Mouse (Mus musculus) lung, embryonic 14.5 days (tissue): ENCODE results near the gene Iqch. TPM values are rescaled to one million over a fixed set of nuclear protein-coding genes. Genes with fewer than 3 reads are reported as not detected.

Experiments
- ATAC-seq: fragments of 200-750 bp; cut with Nextera tagmentation; 2 replicates; pipeline ENCODE4 v1.8.0; 2017; ENCODE audit warnings: mild to moderate bottlenecking, moderate TSS enrichment, moderate library complexity; ENCODE audit not compliant: insufficient read depth
- DNase-seq: peaks from one replicate; pipeline ENCODE4 v3.0.0-alpha.2; 2015
- H3K27ac ChIP-seq: fragments of 300-500 bp; sonication (generic); 2 replicates; pipeline ENCODE4 v1.5.1; 2014; ENCODE audit warnings: low read depth, mild to moderate bottlenecking, moderate library complexity
- H3K27me3 ChIP-seq: fragments of 300-500 bp; sonication (generic); 2 replicates; pipeline ENCODE4 v1.6.1; 2014; ENCODE audit warnings: low read length, control low read depth; ENCODE audit not compliant: insufficient read depth
- H3K36me3 ChIP-seq: fragments of 300-500 bp; sonication (generic); 2 replicates; pipeline ENCODE4 v1.6.1; 2014; ENCODE audit warnings: control low read depth; ENCODE audit not compliant: insufficient read depth
- H3K4me1 ChIP-seq: fragments of 300-500 bp; sonication (generic); 2 replicates; pipeline ENCODE4 v1.6.1; 2014; ENCODE audit warnings: antibody characterized with exemption, control low read depth; ENCODE audit not compliant: insufficient read depth
- H3K4me2 ChIP-seq: fragments of 300-500 bp; sonication (generic); 2 replicates; pipeline ENCODE4 v1.6.1; 2014; ENCODE audit warnings: mild to moderate bottlenecking
- H3K4me3 ChIP-seq: fragments of 300-500 bp; sonication (generic); 2 replicates; pipeline ENCODE4 v1.5.1; 2014; ENCODE audit warnings: low read depth, low read length
- H3K9ac ChIP-seq: fragments of 300-500 bp; sonication (generic); 2 replicates; pipeline ENCODE4 v1.6.1; 2014
- H3K9me3 ChIP-seq: fragments of 300-500 bp; sonication (generic); 2 replicates; pipeline ENCODE4 v1.6.1; 2016; ENCODE audit warnings: low read depth, low read length, control low read depth
- CTCF ChIP-seq: IDR thresholded peaks from 2 replicates; pipeline ENCODE4 v1.5.1; 2016; ENCODE audit warnings: antibody characterized with exemption, low read depth
- whole genome bisulfite sequencing: fragments of 180-500 bp; shearing (Covaris S2); extraction: QIAGEN DNeasy Blood & Tissue Kit; methylation state at CpG from one replicate; pipeline ENCODE4 v1.1.7; 2014; 5-methylcytosine and 5-hydroxymethylcytosine counted together
- polyA plus RNA-seq: library from polyadenylated mRNA; unstranded; fragments of >200 nt; fragmentation: Nextera tagmentation; extraction: Ambion mirVana; gene quantifications from 2 replicates; pipeline ENCODE4 v1.2.1, GENCODE M21; 2014

Gene Iqch
- polyA plus RNA-seq, 1 experiment from 2014 or later, result 0.05 TPM

- ATAC-seq (no peak), DNase-seq (peak; percentile 73)
- no peaks in the 10 kb centered on the region for H3K4me1 ChIP-seq
- TF ChIP-seq CTCF, result no peak
- WGBS, result 55% methylated on average over 9 of the region's 9 CpGs
- no peak overlapping the region for H3K9ac ChIP-seq
- H3K27ac ChIP-seq, result no peak overlapping the region
- no peak overlapping the region for H3K4me2 ChIP-seq
- H3K9me3 ChIP-seq, result no peaks in the 10 kb centered on the region
- no peaks in the 10 kb centered on the region for H3K36me3 ChIP-seq
- no peak overlapping the region for H3K4me3 ChIP-seq
- no peaks in the 10 kb centered on the region for H3K27me3 ChIP-seq
Observed at GRCm38 (mm10) chr9:63596660-63597059, 5.6 kb downstream of the Iqch start.

DNA sequence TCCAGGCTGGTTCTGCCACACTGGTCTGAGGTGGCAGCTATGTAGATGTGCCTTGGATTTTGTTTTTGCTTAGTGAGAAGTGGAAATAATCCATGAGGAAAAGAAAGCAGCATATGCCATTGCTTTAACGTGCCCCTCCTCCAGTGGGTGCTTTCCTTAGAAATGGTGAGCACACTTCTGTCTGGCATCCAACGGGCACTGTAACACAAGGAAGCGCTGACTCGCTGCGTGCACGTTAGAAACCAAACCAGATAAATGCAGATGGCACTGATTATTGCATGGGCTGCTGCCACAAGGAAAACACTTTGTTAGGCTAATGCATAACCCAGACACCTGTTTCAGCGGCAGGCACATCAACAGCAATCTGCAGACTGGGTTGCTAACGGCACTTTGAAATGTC lies 6.6 kb downstream of the Iqch start:
- TF ChIP-seq CTCF, result no peak
- no peaks in the 10 kb centered on the region for H3K9me3 ChIP-seq
- WGBS, result 89% methylated on average over 8 of the region's 8 CpGs

GRCm38 (mm10) chr9:63595032-63595431 lies 7.3 kb downstream of the Iqch start:
- WGBS, result 91% methylated on average over 1 of the region's 1 CpGs
- no peaks in the 10 kb centered on the region for H3K27me3 ChIP-seq
- H3K36me3 ChIP-seq, result no peaks in the 10 kb centered on the region
- no peak overlapping the region for H3K9ac ChIP-seq
- DNase-seq (no peak), ATAC-seq (no peak)
- TF ChIP-seq CTCF, result no peak
- H3K4me1 ChIP-seq, result no peaks in the 10 kb centered on the region
- no peak overlapping the region for H3K4me2 ChIP-seq
- H3K9me3 ChIP-seq, result no peaks in the 10 kb centered on the region
- no peak overlapping the region for H3K27ac ChIP-seq
- H3K4me3 ChIP-seq, result no peak overlapping the region

More for the DNA sequence above, 6.6 kb downstream of the Iqch start:
- Histone ChIP-seq H3K27me3 (no peaks in the 10 kb centered on the region), H3K36me3 (no peaks in the 10 kb centered on the region), H3K27ac (no peak overlapping the region), H3K4me3 (no peak overlapping the region), H3K9ac (no peak overlapping the region), H3K4me2 (no peak overlapping the region), H3K4me1 (no peaks in the 10 kb centered on the region)
- ATAC-seq, result no peak
- no peak for DNase-seq

DNA sequence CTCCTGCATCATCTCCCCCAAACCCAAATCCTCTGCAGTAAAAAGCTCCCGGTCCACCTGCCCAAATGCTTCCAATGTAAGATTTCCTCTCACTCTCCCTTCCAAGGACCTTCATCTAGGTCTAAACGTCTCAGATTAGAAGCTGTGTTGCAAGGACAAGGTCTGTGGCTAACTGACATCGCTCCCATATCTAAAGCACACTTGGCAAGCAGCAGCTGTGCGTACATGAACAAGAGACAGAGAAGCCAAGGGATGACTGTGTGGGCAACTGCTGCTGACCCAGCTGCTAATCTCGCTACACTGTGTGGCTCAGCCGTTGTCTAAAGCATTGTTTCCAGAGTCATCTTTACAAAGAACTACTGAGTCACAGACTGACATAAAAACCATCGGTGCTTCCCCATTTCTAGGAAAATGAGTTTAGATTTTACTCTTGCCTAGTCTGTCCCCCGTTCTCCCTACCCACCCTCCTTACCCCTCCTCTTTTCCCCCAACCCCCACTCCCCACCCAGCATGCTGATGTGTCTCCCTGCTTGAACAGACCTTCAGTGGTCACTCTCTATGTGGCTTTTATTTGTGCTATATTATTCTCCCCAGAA lies 10.5 kb downstream of the Iqch start:
- no peak for TF ChIP-seq CTCF
- WGBS, result 78% methylated on average over 8 of the region's 8 CpGs
- H3K9me3 ChIP-seq, result 0 out of 2 replicates have a peak, but pooled peaks cover 1% of the 10 kb centered on the region
- no peak overlapping the region for H3K9ac ChIP-seq
- H3K4me2 ChIP-seq, result no peak overlapping the region
- DNase-seq (no peak), ATAC-seq (no peak)
- H3K36me3 ChIP-seq, result no peaks in the 10 kb centered on the region
- H3K27ac ChIP-seq, result no peak overlapping the region
- no peaks in the 10 kb centered on the region for H3K27me3 ChIP-seq
- no peak overlapping the region for H3K4me3 ChIP-seq
- no peaks in the 10 kb centered on the region for H3K4me1 ChIP-seq

GRCm38 (mm10) chr9:63590592-63590991 lies 11.7 kb downstream of the Iqch start:
- TF ChIP-seq CTCF, result no peak
- H3K4me2 ChIP-seq, result no peak overlapping the region
- ATAC-seq (no peak), DNase-seq (no peak)
- H3K9me3 ChIP-seq, result 0 out of 2 replicates have a peak, but pooled peaks cover 4% of the 10 kb centered on the region
- H3K4me3 ChIP-seq, result no peak overlapping the region
- no peak overlapping the region for H3K27ac ChIP-seq
- 82% methylated on average over 4 of the region's 4 CpGs for WGBS
- no peaks in the 10 kb centered on the region for H3K27me3 ChIP-seq
- no peak overlapping the region for H3K9ac ChIP-seq
- no peaks in the 10 kb centered on the region for H3K36me3 ChIP-seq
- H3K4me1 ChIP-seq, result no peaks in the 10 kb centered on the region

DNA sequence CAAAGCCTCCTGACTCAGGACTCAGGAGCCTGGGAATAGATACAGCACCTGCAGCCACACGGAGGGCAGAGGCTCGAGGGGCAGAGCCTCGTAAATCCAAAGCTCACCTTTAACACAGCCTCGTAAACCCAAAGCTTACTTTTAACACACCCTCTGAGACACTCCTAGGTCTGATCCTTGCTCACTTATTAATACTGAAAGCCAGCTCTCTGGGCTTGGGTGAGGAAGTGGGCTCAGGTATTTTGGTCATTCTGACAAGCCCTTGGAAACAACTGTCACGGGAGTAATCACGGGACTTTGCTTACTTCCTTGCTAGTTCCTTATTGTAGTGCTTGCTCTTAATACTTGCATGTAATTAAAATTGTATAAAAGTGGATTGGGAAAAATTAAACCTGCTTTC lies 13.1 kb downstream of the Iqch start:
- WGBS, result 60% methylated on average over 6 of the region's 6 CpGs

GRCm38 (mm10) chr9:63585251-63585650 lies 17.0 kb downstream of the Iqch start:
- Histone ChIP-seq H3K36me3 (no peaks in the 10 kb centered on the region), H3K27me3 (no peaks in the 10 kb centered on the region), H3K9ac (no peak overlapping the region), H3K4me1 (no peaks in the 10 kb centered on the region), H3K27ac (no peak overlapping the region), H3K4me2 (no peak overlapping the region), H3K4me3 (no peak overlapping the region), H3K9me3 (0 out of 2 replicates have a peak, but pooled peaks cover 4% of the 10 kb centered on the region)
- WGBS, result 79% methylated on average over 6 of the region's 6 CpGs
- ATAC-seq, result no peak
- no peak for DNase-seq
- no peak for TF ChIP-seq CTCF

More for the DNA sequence above, 13.1 kb downstream of the Iqch start:
- H3K27ac ChIP-seq, result no peak overlapping the region
- no peak overlapping the region for H3K9ac ChIP-seq
- TF ChIP-seq CTCF, result no peak
- DNase-seq (no peak), ATAC-seq (no peak)
- no peak overlapping the region for H3K4me2 ChIP-seq
- H3K36me3 ChIP-seq, result no peaks in the 10 kb centered on the region
- 0 out of 2 replicates have a peak, but pooled peaks cover 4% of the 10 kb centered on the region for H3K9me3 ChIP-seq
- no peak overlapping the region for H3K4me3 ChIP-seq
- no peaks in the 10 kb centered on the region for H3K4me1 ChIP-seq
- no peaks in the 10 kb centered on the region for H3K27me3 ChIP-seq
